ENCODE assay signal across 12 mouse cellular contexts in the genomic region with DNA sequence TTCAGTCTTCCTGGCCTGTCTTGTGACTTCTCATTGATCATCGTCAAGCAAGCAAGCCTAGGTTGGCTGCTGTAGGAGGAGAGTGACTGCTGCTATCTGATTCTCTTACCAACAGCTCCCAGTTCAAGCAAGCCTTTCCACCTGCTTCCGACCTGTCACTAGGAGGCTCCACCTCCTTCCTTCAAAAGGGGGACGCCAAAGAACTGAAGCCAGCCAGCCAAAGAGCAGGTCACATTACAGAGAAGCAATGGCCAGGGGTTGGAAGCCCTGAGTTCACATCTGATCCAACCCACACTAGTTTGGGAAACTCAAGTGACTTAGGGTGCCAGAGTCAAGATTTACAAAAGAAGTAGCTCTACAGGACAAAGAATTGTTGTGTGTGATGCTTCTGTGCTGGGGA.
"Had no signal": no experiment of that assay in that cellular context is flagged by ENCODE, and none has a peak within 500 bp of the region (broad histone marks: within the 10 kb centered on the region; RNA-seq: fewer than 3 reads in every experiment).

No protein-coding gene starts in this region.

- H3K9ac ChIP-seq: limb, embryonic 15.5 days; liver, embryonic 13.5 days; midbrain, embryonic 13.5 days; neural tube, embryonic 15.5 days had no signal

- H3K4me3 ChIP-seq: limb, embryonic 15.5 days; liver, embryonic 13.5 days; midbrain, embryonic 13.5 days; myocyte; neural tube, embryonic 15.5 days had no signal

- H3K27me3 ChIP-seq: limb, embryonic 15.5 days; liver, embryonic 13.5 days; midbrain, embryonic 13.5 days; neural tube, embryonic 15.5 days had no signal

- H3K27ac ChIP-seq: limb, embryonic 15.5 days; liver, embryonic 13.5 days; midbrain, embryonic 13.5 days; neural tube, embryonic 15.5 days had no signal

- H3K4me2 ChIP-seq: limb, embryonic 15.5 days; liver, embryonic 13.5 days; midbrain, embryonic 13.5 days; neural tube, embryonic 15.5 days had no signal

- ATAC-seq: midbrain, embryonic 13.5 days had no signal

- H3K4me1 ChIP-seq: limb, embryonic 15.5 days; liver, embryonic 13.5 days had no signal

- H3K9me3 ChIP-seq: limb, embryonic 15.5 days; liver, embryonic 13.5 days; midbrain, embryonic 13.5 days; neural tube, embryonic 15.5 days had no signal

- DNase-seq: kidney, adult 18-20 months; layer of hippocampus, adult 9-11 months; layer of hippocampus, postnatal 36 days; liver, embryonic 13.5 days; lung, adult 2 months; right cerebral cortex, adult 18-20 months; right cerebral cortex, postnatal 25 days; thymus, postnatal 14 days had no signal

- H3K36me3 ChIP-seq: limb, embryonic 15.5 days; liver, embryonic 13.5 days; midbrain, embryonic 13.5 days; neural tube, embryonic 15.5 days had no signal
